Mouse (Mus musculus) kidney, postnatal 10 days (tissue): ENCODE data around the gene Akr7a5.

Experiments
- DNase-seq: peaks from one replicate; pipeline ENCODE4 v3.0.0; 2021; ENCODE audit warnings: mixed read lengths

The Akr7a5 gene

DNA sequence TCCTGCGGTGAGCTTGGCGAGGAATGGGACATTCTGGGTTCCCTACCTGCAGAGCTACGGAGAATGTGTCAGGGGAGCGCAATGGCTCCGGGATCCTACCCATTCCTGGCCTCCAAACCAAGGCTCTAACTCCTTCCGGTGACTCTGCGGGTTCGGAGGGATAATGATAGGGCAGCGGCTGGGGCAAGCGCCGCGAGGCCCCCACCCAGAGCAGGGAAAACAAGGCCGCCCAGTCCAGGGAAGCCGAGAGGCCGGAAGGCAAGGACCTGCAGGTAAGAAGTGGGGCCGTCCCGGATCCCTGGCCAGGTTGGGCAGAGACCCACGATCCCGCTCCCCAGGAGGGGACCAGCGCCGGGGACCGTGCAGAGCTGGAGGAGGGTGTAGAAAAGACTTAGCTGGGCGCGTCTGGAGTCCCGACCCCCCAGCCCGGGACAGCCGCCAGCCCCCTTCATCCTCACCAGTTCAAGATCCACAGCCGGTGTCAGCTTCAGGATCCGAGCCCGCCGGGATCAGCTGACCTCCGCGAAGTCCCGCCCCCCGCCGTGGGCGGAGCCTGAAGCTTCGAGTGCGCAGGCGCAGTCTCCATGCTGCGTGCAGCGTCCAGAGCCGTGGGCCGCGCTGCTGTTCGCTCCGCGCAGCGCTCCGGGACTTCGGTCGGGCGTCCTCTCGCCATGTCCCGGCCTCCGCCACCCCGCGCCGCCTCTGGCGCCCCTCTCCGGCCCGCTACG, at the start of gene Akr7a5, which contains the start of gene Pqlc2:
Gene Akr7a5, plus strand, starts transcription at position 574 of the 728 bp plus-strand sequence.
Gene Pqlc2, minus strand, starts transcription at position 538 of the 728 bp plus-strand sequence.
- peak; percentile 99 for DNase-seq

- DNase-seq = no peak
Measured at GRCm38 (mm10) chr4:139262981-139263380, 47.6 kb upstream of the Akr7a5 start.

- no peak for DNase-seq
Measured at GRCm38 (mm10) chr4:139265783-139266499, 44.6 kb upstream of the Akr7a5 start.

DNA sequence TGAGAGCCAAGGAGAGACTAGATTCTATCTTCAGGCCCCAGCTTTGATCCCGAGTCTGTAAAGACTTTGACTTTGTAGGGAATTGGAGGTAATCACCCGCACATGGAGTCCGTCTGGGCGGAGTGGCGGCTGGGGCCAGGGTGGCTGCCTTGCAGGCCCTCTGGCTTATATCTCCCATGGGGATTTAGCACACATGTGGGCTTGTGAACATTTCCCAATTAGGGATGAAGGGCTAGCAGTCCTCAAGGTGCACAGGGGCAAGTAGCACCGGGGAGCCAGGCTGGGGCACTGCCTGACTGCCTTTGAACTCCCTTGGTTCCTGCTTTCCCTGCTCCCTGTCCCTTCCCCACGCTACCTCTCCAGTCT, 44.1 kb upstream of the Akr7a5 start:
- no peak for DNase-seq

GRCm38 (mm10) chr4:139267335-139267734, 43.2 kb upstream of the Akr7a5 start:
- no peak for DNase-seq

GRCm38 (mm10) chr4:139268242-139268641, 42.3 kb upstream of the Akr7a5 start:
- no peak for DNase-seq

DNA sequence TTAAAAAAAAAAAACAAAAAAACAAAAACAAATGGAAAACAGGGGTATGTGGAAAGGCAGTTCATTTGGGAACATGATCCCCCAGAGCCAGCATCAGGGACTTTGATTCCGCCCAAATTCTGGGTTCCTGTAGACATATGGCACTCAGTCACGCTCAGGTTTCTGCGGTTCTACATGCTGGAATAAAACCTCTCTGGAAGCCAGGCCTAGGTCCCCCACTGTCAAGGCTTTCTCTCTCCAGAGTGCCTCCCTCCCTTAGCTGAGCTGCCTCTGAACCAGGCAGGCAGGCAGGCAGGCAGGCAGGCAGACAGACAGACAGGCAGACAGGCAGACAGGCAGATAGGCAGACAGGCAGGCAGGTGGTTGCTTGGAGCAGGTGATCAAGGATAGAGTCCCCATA, 40.4 kb upstream of the Akr7a5 start:
- DNase-seq = no peak

GRCm38 (mm10) chr4:139271562-139271961, 39.0 kb upstream of the Akr7a5 start:
- no peak for DNase-seq

DNA sequence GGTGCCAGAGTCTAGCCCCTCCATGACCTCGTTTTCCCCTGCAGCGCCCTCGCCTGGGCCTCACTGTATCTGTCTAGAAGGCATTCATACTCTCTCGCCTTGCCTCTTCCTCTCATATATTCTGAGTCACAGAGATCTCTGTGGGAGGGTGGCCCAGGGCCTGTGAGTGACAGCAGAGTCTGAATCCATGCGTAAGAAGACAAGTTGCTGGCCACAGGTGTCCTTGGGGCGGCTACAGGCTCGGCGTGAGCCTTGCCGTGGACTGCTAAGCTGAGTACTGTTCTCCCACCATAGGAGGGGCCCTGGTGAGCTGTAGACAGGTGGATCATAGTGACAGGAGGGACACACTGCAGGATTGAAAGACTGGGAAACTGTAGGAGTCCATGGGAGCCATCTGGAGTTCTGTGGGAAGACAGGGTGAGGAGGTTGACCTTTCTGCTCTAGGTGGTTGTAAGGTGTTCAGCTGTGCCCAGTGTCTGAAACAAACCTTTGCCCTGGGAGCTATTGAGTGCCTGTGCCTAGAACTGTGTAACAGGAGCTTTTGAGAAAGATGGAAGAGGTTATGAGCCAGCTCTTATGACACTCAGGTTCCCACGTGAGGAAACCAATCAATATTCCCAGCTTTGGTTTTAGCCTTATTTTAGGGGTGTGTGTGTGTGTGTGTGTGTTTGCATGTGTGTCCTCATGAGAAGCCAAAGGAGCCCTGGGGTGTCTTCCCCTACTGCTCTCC, 37.4 kb upstream of the Akr7a5 start:
- no peak for DNase-seq

DNA sequence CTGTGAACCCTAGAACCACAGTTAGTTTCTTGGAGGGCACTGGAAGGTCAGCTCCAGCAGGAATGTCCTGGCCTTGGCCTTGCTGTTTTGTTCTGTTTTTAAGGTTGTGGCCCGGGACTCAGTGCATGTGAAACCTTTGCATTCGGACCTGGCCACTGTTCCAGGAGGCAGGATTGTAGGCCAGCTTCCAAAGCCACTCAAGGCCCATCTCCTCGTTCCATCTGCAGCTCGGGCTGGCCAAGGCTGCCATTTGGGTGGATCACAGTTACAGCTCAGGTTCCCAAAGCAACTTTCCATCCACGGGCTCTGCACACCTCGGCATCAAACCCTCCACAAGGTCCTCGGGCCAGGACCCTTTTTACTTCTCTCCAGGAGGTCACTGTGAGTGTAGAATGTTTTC, 36.0 kb upstream of the Akr7a5 start:
- no peak for DNase-seq

DNA sequence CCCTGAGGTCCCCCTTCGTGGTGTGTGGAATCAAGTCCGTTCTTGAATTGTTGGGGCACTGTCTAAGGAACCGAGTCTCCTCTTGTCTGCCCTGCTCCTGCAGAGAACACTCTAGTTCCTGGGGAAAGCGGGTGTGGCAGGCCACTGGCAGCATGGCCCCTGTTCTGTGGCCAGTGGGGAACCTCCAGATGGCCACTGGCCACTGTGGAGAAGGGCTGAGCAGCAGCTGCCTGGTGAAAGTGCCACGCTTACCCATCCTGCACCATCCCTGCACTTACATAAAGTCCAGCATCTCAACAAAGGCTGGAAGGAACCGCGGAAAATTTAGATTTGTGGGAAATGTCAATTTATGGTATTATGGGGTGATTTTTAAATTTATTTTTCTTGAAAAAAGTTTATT, 34.1 kb upstream of the Akr7a5 start:
- no peak for DNase-seq

DNA sequence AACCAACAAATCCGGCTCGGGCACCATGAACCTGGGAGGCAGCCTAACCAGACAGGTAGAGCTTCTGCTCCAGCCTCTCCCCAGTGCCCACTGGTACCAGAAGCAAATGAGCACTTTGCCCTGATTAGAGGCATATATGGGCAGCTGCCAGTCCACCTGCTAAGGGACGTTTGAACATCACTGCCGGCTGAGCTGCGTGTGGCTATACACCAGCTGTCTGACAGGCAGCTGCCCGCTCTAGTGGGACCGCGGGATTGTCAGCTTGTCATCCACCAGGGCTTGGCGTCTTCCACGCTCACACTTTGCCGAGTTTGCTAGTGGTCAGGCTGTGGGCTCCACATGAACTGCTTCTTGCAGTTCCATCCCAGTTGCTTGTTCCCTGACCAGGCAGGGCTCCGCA, 30.0 kb upstream of the Akr7a5 start:
- no peak for DNase-seq

GRCm38 (mm10) chr4:139281791-139282345, 28.7 kb upstream of the Akr7a5 start:
- DNase-seq = peak; percentile 62

GRCm38 (mm10) chr4:139282955-139283417, 27.6 kb upstream of the Akr7a5 start:
- DNase-seq = peak; percentile 85

DNA sequence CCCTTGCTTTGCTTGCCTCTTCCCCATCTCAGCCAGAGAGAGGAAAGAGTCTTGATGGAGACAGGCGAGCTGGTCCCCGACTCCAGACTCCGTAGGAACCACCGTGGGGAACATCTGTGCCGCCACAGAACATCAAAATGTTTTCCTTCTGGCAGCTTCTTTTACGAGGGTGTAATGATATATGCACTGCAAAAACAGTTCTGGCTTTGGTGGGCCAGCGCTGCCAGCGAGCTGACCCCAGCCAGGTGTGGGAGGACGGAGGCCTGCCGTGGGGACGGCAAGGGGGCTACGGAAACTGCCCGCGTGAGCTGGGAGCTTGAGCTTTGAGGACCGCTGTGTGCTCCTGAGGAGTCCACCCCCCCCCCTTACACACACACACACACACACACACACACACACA, 25.7 kb upstream of the Akr7a5 start:
- DNase-seq = no peak

DNA sequence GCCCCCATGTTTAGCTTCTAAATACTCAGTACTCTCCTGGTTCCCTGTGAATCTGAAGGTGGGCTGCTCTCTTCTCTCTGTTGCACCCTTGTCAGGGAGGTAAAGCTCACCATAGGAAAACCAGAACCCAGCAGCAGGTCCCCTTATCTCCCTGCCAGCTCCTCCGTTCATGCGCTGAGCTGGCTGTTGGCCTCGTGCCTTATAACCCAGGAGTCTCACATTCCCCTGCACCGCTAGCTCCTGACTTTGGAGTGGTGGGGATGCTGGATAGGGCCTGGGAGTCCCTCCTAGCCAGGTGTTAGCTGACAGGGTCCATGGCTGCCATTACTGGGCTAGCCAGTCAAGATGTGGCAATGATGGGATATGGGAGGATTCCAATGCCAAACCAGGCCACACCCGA, 24.3 kb upstream of the Akr7a5 start:
- no peak for DNase-seq

GRCm38 (mm10) chr4:139287122-139287863, 23.3 kb upstream of the Akr7a5 start:
- peak; percentile 91 for DNase-seq

DNA sequence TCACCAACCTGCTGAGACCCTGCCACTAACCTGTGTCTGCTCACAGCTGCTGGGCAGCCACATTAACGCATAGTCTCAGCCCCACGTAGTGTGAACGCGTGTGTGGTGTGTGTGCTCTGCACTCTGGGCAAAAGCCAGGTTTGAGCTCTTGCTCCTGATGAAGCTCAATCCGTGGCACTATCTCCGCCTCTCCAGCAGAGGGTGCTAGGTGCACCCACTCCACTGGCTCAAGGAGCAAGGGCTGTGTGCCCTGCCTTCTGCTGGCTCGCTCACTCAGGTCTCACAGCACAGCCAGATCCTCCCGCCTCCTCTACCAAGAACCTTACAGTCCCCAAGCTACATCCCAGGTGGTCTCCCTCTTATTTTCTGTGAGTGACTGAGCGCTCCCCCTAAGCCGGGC, 21.5 kb upstream of the Akr7a5 start:
- peak; percentile 69 for DNase-seq

DNA sequence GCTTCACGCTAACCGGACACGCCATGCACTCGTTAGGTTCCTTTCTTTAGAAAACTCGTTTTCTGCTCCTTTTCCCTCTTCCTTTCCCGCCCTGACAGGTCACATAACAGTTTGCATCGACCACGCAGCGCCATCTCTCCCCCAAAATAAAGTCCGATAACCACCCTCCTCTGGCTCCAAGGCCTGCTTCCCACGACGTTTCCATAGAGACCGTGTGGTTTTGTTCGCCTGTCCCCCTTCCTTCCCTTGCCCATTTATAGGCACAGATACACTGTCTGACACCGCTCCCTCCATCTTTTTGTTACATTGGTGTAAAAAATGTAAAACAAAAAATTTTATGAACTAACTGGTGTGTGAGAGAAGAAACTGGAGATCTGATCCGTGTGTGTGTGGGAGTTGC, 19.4 kb upstream of the Akr7a5 start:
- DNase-seq = no peak

- no peak for DNase-seq
Measured at GRCm38 (mm10) chr4:139292038-139292437, 18.5 kb upstream of the Akr7a5 start.

- peak; percentile 76 for DNase-seq
Measured at GRCm38 (mm10) chr4:139297566-139297965, 13.0 kb upstream of the Akr7a5 start.

GRCm38 (mm10) chr4:139298671-139299366, 11.7 kb upstream of the Akr7a5 start:
- DNase-seq = peak; percentile 6
